Mouse (Mus musculus): ENCODE data around the gene 3110082I17Rik. TPM values are rescaled to one million over a fixed set of nuclear protein-coding genes. Genes with fewer than 3 reads are reported as not detected.

Gene 3110082I17Rik
- total RNA-seq, 4 experiments from 2014 or later, result 13.7 to 22.1 (median 17.1) TPM

GRCm38 (mm10) chr5:139330766-139331165 is 129.6 kb downstream of the 3110082I17Rik start:
- no peak for DNase-seq (ENCODE audit: low spot score in 2 of 2)

- no peak for DNase-seq (ENCODE audit: low spot score in 2 of 2)
These were observed 132.7 kb downstream of the 3110082I17Rik start for GRCm38 (mm10) chr5:139327634-139328020.

GRCm38 (mm10) chr5:139326986-139327633 is 133.2 kb downstream of the 3110082I17Rik start:
- DNase-seq (ENCODE audit: low spot score in 2 of 2), result no peak

- DNase-seq (ENCODE audit: low spot score in 2 of 2), result no peak
These were observed 134.1 kb downstream of the 3110082I17Rik start for GRCm38 (mm10) chr5:139326111-139326696.

GRCm38 (mm10) chr5:139325395-139325966 is 134.8 kb downstream of the 3110082I17Rik start, which contains the start of gene Adap1:
Adap1 (minus strand) TSS chr5:139325622.
- peak in 1 of 2 experiments; percentile 65 for DNase-seq (ENCODE audit: low spot score in 2 of 2)

GRCm38 (mm10) chr5:139324691-139325394 is 135.5 kb downstream of the 3110082I17Rik start:
- DNase-seq (ENCODE audit: low spot score in 2 of 2), result no peak

GRCm38 (mm10) chr5:139324045-139324491 is 136.3 kb downstream of the 3110082I17Rik start:
- no peak for DNase-seq (ENCODE audit: low spot score in 2 of 2)

- peak in 1 of 2 experiments; percentile 49 for DNase-seq (ENCODE audit: low spot score in 2 of 2)
These were observed 136.9 kb downstream of the 3110082I17Rik start for GRCm38 (mm10) chr5:139323260-139323924.

- DNase-seq (ENCODE audit: low spot score in 2 of 2), result no peak
These were observed 139.0 kb downstream of the 3110082I17Rik start for GRCm38 (mm10) chr5:139321331-139321730.

- no peak for DNase-seq (ENCODE audit: low spot score in 2 of 2)
These were observed 139.9 kb downstream of the 3110082I17Rik start for GRCm38 (mm10) chr5:139320424-139320823.

GRCm38 (mm10) chr5:139317751-139318504 is 142.4 kb downstream of the 3110082I17Rik start:
- peak in 1 of 2 experiments; percentile 56 for DNase-seq (ENCODE audit: low spot score in 2 of 2)

GRCm38 (mm10) chr5:139316982-139317675 is 143.2 kb downstream of the 3110082I17Rik start:
- DNase-seq (ENCODE audit: low spot score in 2 of 2), result no peak

GRCm38 (mm10) chr5:139314941-139315642 is 145.2 kb downstream of the 3110082I17Rik start:
- DNase-seq (ENCODE audit: low spot score in 2 of 2), result no peak

- no peak for DNase-seq (ENCODE audit: low spot score in 2 of 2)
These were observed 146.8 kb downstream of the 3110082I17Rik start for GRCm38 (mm10) chr5:139313536-139313935.

- no peak for DNase-seq (ENCODE audit: low spot score in 2 of 2)
These were observed 148.5 kb downstream of the 3110082I17Rik start for GRCm38 (mm10) chr5:139311822-139312221.

- DNase-seq (ENCODE audit: low spot score in 2 of 2), result no peak
These were observed 149.8 kb downstream of the 3110082I17Rik start for GRCm38 (mm10) chr5:139310477-139310876.

- DNase-seq (ENCODE audit: low spot score in 2 of 2), result no peak
These were observed 150.4 kb downstream of the 3110082I17Rik start for GRCm38 (mm10) chr5:139309946-139310345.

All from layer of hippocampus, adult 8-10 months (tissue).